Mouse (Mus musculus): Measurements from ENCODE around the gene Pxdn.

DNA sequence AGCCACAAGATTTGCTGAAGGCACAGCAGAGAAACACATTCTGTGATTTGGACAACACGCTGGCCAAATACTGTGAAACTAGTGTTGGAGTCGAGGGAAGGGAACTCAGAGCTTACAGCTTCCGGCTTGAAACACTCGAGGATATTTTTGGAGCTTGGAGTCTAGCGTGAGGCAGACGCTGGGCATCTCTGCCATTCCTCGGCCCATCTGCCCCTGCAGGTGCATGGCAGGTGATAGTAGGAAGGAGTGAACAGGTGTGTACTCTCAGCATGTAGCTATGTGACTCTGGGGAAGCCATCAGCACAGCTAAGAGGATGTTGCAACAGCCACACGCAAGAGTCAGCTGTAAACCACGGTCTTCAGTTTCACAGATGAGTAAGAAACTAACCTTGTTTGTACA is 112.4 kb downstream of the Pxdn start:
- TF ChIP-seq HCFC1 (IDR thresholded peaks at IDR 0.05; ENCODE audit: borderline replicate concordance, insufficient read depth, low read length) = no peak
- TF ChIP-seq MAFK (IDR thresholded peaks at IDR 0.05; ENCODE audit: insufficient read depth, low read depth, low read length) = no peak

Measured in ES-E14 (cell line).